Mouse (Mus musculus) kidney, postnatal 36 days (tissue): ENCODE measurements around the gene Hmga2.
"Not testable (repeated sequence)": the region's sequence is repeated elsewhere in the genome, so short reads cannot be mapped to it uniquely, and the experiment has no call there.

Experiments
- DNase-seq, 2 experiments: peaks; one replicate each; pipeline ENCODE4 v3.0.0; 2021 to 2022; ENCODE audit warnings: mixed read lengths in 2 of 2

The Hmga2 gene

GRCm38 (mm10) chr10:120339324-120339723, 136.9 kb downstream of the Hmga2 start:
- DNase-seq = no peak

DNA sequence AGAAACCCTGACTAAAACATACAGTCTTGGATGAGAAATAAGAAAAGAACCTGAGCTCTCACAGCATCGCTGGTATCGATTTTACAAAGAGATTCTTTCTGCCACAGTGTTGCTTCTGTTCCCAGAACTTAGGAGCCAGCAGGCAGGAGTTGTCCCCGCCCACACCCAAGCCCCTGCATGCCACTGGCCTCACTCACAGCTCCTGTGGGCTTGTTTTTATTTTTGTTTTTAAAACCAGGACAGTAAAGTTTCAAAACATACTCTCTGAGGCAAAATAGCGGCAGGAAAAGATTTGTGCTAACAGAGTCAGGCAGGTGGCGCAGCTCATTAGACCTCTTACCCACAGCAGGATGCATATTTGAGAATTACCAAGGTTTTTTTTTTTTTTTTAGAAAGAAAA, 137.4 kb downstream of the Hmga2 start:
- DNase-seq = no peak

- DNase-seq = not testable (repeated sequence)
Measured at GRCm38 (mm10) chr10:120338431-120338830, 137.8 kb downstream of the Hmga2 start.

- no peak for DNase-seq
Measured at GRCm38 (mm10) chr10:120327946-120328345, 148.3 kb downstream of the Hmga2 start.

DNA sequence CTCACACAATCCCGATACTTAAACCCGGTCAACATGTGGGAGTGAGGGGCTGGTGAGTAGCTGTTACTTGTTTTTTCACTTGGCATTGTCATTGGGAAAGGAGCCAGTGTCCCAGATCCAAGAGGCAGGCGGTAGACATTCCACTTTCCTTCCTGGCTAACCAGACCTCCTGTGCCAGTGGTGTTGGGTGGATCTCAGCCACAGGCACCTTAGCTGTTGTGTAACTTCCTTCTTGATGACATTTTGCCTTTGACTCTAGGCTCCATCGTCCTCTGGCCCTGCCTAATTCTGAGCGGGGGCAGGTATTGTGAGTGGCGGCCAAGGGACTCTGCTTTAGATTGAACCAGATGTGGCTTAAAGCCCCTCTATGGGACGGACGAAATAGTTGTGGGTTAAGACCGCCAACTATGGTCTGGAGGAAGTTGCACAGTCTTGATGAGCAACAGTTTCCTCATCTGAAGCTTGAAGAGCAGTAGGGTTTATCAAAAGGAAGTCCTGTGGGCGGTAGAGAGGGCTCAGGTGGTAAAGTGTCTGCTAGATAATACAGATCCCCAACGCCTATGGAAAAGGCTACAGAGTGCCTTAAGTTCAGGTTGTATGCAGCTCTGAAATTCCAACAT, 152.6 kb downstream of the Hmga2 start:
- DNase-seq = no peak

DNA sequence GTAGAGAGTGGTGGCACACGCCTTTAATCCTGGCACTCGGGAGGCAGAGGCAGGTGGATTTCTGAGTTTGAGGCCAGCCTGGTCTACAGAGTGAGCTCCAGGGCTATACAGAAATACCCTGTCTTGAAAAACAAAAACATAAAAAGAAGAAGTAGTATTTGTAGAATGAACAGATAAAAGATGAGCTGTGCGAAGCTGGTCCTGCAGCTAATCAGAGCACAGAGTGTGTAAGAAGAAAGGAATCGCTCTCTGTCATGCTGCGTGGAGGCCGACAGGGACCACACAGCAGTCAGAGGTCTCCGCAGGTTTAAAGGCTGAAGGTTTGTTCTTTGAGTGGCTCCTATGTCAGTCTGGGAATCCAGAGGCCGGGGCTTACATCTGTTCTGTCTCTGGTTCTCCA, 153.5 kb downstream of the Hmga2 start:
- DNase-seq = no peak

- DNase-seq = peak in 1 of 2 experiments; percentile 15
Measured at GRCm38 (mm10) chr10:120319614-120320013, 156.7 kb downstream of the Hmga2 start.
